Mouse (Mus musculus): ENCODE measurements around the gene Cnga1.
A peak's percentile ranks its signal among the peaks of the same experiment; 100 is the strongest.

Gene Cnga1

GRCm38 (mm10) chr5:72644175-72644574 is at the start of gene Cnga1:
Cnga1 (minus strand) TSS chr5:72644275.
- no peak for DNase-seq (ENCODE audit: low spot score in 2 of 2)

DNA sequence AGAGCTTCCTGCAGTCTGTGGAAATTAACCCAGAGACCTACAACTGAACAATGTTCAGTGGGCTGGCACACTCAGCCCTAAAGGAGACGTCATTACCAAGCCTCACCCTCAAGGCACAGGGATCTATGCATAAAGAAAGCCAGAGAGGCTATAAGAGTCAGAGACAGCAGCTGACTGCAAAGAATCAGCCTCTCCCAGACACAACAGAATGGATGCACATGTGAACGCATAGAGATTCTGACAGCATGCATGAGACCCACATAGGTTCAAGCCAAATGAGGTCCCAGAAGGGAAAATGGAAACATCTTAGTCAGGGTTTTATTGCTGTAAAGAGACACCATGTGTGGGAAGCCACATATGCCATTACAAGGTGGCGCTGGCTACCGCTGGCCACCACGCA is 46.4 kb upstream of the Cnga1 start:
- no peak for DNase-seq (ENCODE audit: low spot score in 2 of 2)

DNA sequence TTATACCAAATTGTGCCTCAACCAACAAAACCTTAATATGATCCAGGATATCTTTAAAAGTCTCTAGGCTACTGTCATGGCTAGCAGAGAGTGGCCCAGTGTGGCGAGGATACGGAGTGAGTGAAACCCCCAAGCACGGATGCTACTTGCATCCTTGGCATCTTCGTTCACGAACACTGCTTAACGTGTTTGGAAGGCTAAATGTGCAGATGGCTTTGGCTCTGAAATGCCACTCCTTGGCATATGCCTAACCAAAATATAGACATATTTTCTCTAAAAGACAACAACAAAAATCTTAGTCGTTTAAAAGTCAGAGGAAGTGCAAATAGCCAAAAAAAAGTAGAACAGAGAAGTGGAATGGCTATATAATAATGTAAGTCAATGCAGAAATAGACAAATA is 45.5 kb upstream of the Cnga1 start:
- DNase-seq (ENCODE audit: low spot score in 2 of 2) = no peak

- DNase-seq (ENCODE audit: low spot score in 2 of 2) = no peak
Measured at GRCm38 (mm10) chr5:72681451-72681850, 37.4 kb upstream of the Cnga1 start.

DNA sequence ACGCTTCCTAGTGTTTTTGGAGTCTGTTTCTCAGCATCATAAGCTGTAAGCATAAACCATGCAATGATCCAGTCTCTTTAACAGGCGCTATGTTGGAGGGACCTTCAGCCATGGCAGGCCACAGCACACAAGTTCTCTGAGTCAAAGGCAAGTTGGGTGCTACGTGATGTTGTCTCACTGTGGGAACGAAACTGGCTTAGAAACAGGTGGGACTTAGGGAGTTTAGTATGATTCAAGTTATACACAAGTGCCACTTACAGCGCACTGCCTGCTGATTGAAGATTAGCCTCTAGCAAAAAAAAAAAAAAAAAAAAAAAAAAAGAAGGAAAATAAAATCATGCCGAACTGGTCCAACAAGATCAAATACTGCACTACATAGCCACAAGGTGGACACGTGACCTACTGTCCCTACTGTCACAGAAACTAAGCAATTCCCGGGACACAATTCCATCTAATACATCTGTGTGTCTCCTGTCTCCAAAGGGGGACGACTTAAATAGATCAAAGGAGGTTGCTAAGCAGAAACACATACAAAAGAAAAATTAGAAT is 31.0 kb upstream of the Cnga1 start:
- no peak for DNase-seq (ENCODE audit: low spot score in 2 of 2)

DNA sequence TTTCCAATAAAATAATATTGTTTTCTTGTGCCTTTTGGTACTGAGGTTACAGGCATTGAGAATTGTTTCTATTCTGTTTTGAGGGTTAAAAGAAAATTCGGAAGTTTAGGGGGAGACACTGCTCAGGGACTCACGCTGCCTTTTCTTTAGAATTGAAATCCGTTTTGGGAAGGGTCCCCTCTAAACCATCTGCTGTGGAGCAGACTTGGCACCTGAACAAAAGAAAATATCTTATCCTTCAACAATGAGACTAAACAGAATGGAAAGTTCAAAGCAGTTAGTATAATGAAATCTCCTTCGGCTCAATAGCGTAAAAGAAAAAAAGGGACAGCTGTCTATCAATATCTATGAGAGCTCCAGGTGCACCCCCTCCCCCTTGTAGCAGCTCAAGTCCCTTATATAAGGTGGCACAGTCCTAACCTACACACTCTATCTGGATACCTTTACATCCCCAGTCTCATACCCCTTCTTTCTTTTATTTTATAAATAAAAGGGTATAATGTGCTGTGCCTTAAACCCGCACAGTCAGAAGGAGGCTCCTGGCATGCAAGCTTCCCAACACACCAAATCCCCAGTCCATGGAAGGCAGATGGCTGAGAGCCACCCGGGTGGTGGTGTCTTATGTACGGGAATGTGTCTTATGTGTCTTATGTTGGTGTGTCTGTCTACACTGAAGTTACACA is 27.1 kb upstream of the Cnga1 start:
- DNase-seq (ENCODE audit: low spot score in 2 of 2) = no peak

GRCm38 (mm10) chr5:72668351-72668750 is 24.3 kb upstream of the Cnga1 start:
- DNase-seq (ENCODE audit: low spot score in 2 of 2) = no peak

GRCm38 (mm10) chr5:72666428-72666827 is 22.4 kb upstream of the Cnga1 start:
- no peak for DNase-seq (ENCODE audit: low spot score in 2 of 2)

DNA sequence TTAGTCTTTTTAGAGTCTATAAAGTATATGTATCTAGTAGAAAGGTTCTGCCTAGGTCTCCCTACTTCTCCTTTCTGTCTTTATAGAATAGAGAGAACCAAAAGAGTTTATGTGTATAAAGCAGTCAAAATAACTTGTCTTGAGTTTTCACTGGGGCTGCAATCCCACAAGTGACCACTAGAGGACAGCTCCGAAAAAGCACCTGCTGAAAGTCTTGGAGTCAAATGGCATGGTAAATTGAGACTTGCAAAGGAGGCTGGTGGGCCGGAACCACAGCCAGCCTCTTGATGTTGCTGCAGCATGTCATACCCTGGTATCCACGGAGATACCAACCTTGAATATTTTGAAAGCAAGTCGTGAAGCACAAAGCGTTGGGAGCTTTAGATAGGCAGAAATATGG is 21.2 kb upstream of the Cnga1 start:
- peak; percentile 14 to 32 for DNase-seq (ENCODE audit: low spot score in 2 of 2)

- DNase-seq (ENCODE audit: low spot score in 2 of 2) = no peak
Measured at GRCm38 (mm10) chr5:72664854-72665253, 20.8 kb upstream of the Cnga1 start.

DNA sequence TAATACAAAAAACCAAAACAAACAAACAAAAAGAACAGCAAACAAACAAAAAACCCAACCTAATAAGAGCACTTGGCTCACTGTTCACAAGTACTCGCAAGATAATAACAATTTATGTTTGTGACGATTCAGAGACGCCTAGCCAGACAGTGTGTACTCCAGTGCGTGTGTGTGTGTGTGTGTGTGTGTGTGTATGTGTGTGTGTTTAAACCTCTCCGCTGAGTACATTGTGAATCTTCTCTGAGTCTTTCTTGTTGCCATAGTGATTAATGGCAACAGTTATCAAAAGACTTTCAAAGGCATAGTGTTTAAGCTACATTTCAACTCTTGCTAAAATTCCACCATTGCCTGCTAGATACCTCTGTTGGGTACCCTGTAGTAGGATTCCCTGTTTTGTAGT is 20.1 kb upstream of the Cnga1 start:
- no peak for DNase-seq (ENCODE audit: low spot score in 2 of 2)

GRCm38 (mm10) chr5:72661051-72661781 is 17.1 kb upstream of the Cnga1 start:
- DNase-seq (ENCODE audit: low spot score in 2 of 2) = no peak

GRCm38 (mm10) chr5:72658375-72658774 is 14.3 kb upstream of the Cnga1 start:
- DNase-seq (ENCODE audit: low spot score in 2 of 2) = no peak

DNA sequence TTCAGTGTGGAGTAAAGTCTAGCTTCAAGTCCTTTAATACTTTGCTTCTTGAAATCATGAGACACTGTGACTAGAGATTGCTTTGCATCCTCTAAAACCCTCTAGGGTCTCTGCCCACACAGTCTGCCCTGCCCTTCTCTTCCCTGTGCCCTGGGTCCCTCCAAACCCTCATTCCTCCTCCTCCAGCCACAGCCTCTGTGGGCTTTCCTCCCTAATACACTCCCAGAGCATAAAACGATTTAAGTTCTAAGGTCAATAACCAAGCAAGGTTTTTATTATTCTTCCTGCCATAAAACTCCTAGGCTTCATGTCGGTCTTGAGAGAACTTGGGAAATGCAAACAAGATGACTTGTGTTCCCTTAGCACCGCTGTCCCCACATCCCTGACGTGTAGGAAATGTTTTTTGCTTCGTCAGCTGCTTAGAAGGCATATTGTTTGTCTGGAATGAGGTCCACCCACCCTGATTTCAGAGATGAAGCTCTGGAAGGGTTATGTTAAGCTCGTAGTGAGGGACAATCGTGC is 12.3 kb upstream of the Cnga1 start:
- no peak for DNase-seq (ENCODE audit: low spot score in 2 of 2)

DNA sequence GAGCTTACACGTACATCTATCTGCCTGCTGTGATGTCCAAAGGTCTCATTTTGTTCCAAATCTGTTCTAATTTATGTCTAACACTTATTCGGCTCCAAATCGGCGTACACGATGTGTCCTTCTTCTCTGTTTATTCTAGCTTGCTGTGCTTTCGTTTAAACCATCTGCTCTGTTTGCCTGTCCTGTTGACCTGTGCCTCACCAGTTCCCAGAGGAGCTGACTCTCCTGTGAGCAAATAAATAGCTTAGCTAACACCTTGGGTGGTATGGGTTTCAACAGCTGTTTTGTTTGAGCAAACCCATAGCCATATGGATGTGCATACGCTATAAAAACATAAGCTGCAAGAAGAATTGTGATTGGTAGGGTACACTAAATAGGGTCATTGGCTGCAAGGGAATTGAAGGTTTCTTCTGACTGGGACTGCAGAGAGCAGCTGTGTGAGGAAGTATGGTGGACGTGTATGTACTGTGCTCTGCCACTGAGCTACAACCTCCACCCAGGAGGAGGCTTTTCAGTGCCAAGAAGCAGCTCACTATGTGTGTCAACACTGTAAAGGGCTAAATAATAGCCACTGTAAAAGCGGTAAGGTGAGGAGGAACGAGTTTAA is 9.1 kb upstream of the Cnga1 start:
- no peak for DNase-seq (ENCODE audit: low spot score in 2 of 2)

- DNase-seq (ENCODE audit: low spot score in 2 of 2) = no peak
Measured at GRCm38 (mm10) chr5:72648987-72649735, 5.1 kb upstream of the Cnga1 start.

DNA sequence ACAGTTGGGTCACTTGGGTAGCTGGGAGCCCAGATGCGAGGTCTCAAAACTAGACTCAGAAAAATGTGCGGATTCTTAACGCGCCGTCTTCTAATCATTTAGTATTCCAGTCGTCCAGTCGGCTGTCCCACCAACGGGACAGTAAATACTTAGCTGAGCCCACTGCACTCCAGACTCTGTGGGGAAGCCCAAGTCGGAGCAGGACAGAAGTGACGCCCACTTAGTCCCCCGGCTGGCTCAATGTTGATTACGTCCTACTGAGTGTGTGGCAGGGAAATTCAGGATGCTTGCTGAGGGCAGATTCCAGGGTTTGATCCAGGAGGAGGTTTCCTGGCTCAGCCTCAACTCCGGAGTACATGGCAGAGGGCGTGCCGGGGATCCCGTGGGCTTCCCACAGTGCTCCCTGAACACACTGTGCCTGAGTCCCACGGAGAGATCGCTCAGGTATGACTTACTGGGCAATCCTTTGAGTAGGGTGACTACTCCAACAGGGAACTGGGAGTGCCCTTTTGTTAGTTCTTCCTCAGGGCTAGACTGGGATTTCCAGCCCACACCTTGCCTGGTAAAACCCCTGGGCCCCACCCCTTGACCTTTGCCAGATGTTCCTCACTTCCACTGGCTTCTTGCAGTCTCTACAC is 4.0 kb upstream of the Cnga1 start:
- DNase-seq (ENCODE audit: low spot score in 2 of 2) = no peak

- peak; percentile 62 to 67 for DNase-seq (ENCODE audit: low spot score in 2 of 2)
Measured at GRCm38 (mm10) chr5:72647418-72647907, 3.4 kb upstream of the Cnga1 start, which contains the start of gene Nipal1. Nipal1 (plus strand) TSS chr5:72647795.

DNA sequence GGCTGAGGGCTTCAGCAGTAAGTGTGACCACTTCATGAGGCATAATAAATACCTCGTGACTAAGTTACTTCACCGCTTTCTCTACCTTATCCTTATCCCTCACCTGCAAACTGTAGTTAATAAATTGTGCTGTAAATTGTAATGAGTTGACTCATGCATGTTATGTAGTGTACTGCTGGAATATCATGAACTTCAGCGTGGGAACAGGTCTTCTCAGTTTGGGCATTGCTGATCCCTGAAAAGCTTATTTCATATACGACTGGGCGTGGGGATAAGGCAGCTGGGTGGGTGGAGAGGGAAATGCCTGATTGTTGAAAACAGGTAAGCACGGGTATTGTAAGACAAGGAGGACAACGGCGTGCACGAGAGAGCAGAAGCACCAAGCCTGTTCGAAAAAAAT is 2.9 kb upstream of the Cnga1 start:
- no peak for DNase-seq (ENCODE audit: low spot score in 2 of 2)

- DNase-seq (ENCODE audit: low spot score in 2 of 2) = peak in 1 of 2 experiments; percentile 9
Measured at GRCm38 (mm10) chr5:72646131-72646530, 2.1 kb upstream of the Cnga1 start.

- DNase-seq (ENCODE audit: low spot score in 2 of 2) = no peak
Measured at GRCm38 (mm10) chr5:72643655-72644054, 420 bp downstream of the Cnga1 start.
